Mouse (Mus musculus) hindbrain, embryonic 13.5 days (tissue): Measurements from ENCODE around the gene Ccdc93. TPM values are rescaled to one million over a fixed set of nuclear protein-coding genes. Genes with fewer than 3 reads are reported as not detected.
A peak's percentile ranks its signal among the peaks of the same experiment; 100 is the strongest.

ENCODE experiments used
- ATAC-seq: fragments of 200-750 bp; cut with Nextera tagmentation; 2 replicates; pipeline ENCODE4 v1.8.0; 2017; ENCODE audit warnings: moderate TSS enrichment; ENCODE audit not compliant: low FRiP score
- H3K27ac ChIP-seq: fragments of 300-500 bp; sonication (generic); 2 replicates; pipeline ENCODE4 v1.5.1; 2015; ENCODE audit warnings: inconsistent platforms, mild to moderate bottlenecking, moderate library complexity
- H3K27me3 ChIP-seq: fragments of 300-500 bp; sonication (generic); 2 replicates; pipeline ENCODE4 v1.6.1; 2015; ENCODE audit warnings: mild to moderate bottlenecking, inconsistent platforms
- H3K36me3 ChIP-seq: fragments of 300-500 bp; sonication (generic); 2 replicates; pipeline ENCODE4 v1.6.1; 2015; ENCODE audit warnings: mild to moderate bottlenecking, inconsistent platforms
- H3K4me1 ChIP-seq: fragments of 300-500 bp; sonication (generic); replicated peaks from 2 replicates; pipeline ENCODE4 v1.6.1; 2015; ENCODE audit warnings: inconsistent platforms
- H3K4me2 ChIP-seq: fragments of 300-500 bp; sonication (generic); 2 replicates; pipeline ENCODE4 v1.6.1; 2015; ENCODE audit warnings: inconsistent platforms, mild to moderate bottlenecking, moderate library complexity
- H3K4me3 ChIP-seq: fragments of 300-500 bp; sonication (generic); 2 replicates; pipeline ENCODE4 v1.5.1; 2015; ENCODE audit warnings: mild to moderate bottlenecking, inconsistent platforms
- H3K9ac ChIP-seq: fragments of 300-500 bp; sonication (generic); 2 replicates; pipeline ENCODE4 v1.6.1; 2015; ENCODE audit warnings: mild to moderate bottlenecking, inconsistent platforms
- H3K9me3 ChIP-seq: fragments of 300-500 bp; sonication (generic); 2 replicates; pipeline ENCODE4 v1.6.1; 2016; ENCODE audit warnings: inconsistent platforms
- WGBS: fragments of 180-500 bp; shearing (Covaris S2); methylation state at CpG from one replicate; pipeline ENCODE4 v1.1.7; 2015; 5-methylcytosine and 5-hydroxymethylcytosine counted together
- polyA plus RNA-seq: library from polyadenylated mRNA; unstranded; fragments of >200 nt; fragmentation: Nextera tagmentation; extraction: Ambion mirVana; gene quantifications from 2 replicates; pipeline ENCODE4 v1.2.1, GENCODE M21; 2015

The Ccdc93 gene
- polyA plus RNA-seq, 1 experiment from 2014 or later, result 11.9 TPM

DNA sequence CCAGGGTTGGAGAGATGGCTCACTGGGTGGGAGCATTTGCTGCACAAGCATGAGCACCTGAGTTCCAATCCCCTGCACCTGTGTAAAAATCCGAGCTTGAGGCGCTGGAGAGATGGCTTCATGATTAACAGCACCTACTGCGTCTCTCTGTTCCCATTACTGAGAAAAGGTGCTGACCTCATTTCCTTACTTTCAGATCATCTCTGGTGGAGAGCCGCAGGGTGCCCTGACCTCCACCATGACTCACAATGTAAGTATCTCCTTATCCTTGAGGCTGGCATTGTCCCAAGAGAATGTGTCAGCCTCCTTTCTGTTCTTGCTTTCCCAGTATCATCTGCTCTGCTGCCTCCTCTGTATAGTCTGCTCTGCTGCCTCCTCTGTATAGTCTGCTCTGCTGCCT is 52.2 kb downstream of the Ccdc93 start:
- Histone ChIP-seq H3K9me3 (no peaks in the 10 kb centered on the region), H3K36me3 (peaks cover 85% of the 10 kb centered on the region), H3K27ac (no peak overlapping the region), H3K9ac (no peak overlapping the region), H3K4me2 (no peak overlapping the region), H3K4me1 (no peaks in the 10 kb centered on the region), H3K4me3 (no peak overlapping the region), H3K27me3 (no peaks in the 10 kb centered on the region)
- ATAC-seq, result no peak
- WGBS, result 93% methylated on average over 4 of the region's 4 CpGs

GRCm38 (mm10) chr1:121486803-121487202 is 56.0 kb downstream of the Ccdc93 start:
- 93% methylated on average over 6 of the region's 6 CpGs for WGBS
- no peak overlapping the region for H3K4me2 ChIP-seq
- no peak for ATAC-seq
- H3K27ac ChIP-seq, result no peak overlapping the region
- peaks cover 76% of the 10 kb centered on the region for H3K36me3 ChIP-seq
- H3K9ac ChIP-seq, result no peak overlapping the region
- no peaks in the 10 kb centered on the region for H3K9me3 ChIP-seq
- no peak overlapping the region for H3K4me3 ChIP-seq
- H3K27me3 ChIP-seq, result no peaks in the 10 kb centered on the region
- H3K4me1 ChIP-seq, result no peaks in the 10 kb centered on the region

- peak; percentile 57; the same call in 1 of the 2 replicates for ATAC-seq
- Histone ChIP-seq H3K9me3 (no peaks in the 10 kb centered on the region), H3K4me1 (no peaks in the 10 kb centered on the region), H3K9ac (no peak overlapping the region), H3K27me3 (no peaks in the 10 kb centered on the region), H3K4me2 (no peak overlapping the region), H3K36me3 (peaks cover 85% of the 10 kb centered on the region), H3K4me3 (no peak overlapping the region), H3K27ac (no peak overlapping the region)
- WGBS, result 35% methylated on average over 5 of the region's 5 CpGs
Measured at GRCm38 (mm10) chr1:121490241-121490640, 59.4 kb downstream of the Ccdc93 start.

DNA sequence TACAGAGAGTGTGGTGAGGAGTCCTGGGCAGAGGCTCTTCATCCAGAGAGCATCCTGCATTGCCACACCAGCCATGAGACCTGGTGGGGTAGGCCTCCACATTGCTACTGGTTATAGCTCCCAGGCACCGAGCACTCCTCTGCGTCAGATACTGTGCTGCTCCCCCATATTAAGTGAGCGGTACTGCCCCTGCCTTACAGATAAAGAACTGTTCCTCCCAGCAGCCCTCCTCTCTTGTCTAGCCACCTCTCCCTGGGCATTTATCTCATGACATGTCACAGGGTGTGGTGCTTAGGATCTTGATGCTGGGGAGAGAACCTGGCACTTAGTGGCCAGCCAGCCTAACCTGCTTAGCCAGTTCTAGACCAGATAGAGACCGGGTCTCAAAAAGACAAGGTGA is 66.2 kb downstream of the Ccdc93 start:
- Histone ChIP-seq H3K4me3 (no peak overlapping the region), H3K9me3 (no peaks in the 10 kb centered on the region), H3K36me3 (peaks cover 98% of the 10 kb centered on the region), H3K27ac (no peak overlapping the region), H3K4me2 (no peak overlapping the region), H3K27me3 (no peaks in the 10 kb centered on the region), H3K9ac (no peak overlapping the region), H3K4me1 (no peaks in the 10 kb centered on the region)
- ATAC-seq, result no peak
- 96% methylated on average over 4 of the region's 4 CpGs for WGBS

- Histone ChIP-seq H3K27ac (no peak overlapping the region), H3K4me2 (no peak overlapping the region), H3K4me3 (no peak overlapping the region), H3K36me3 (peaks cover 18% of the 10 kb centered on the region), H3K27me3 (no peaks in the 10 kb centered on the region), H3K9ac (no peak overlapping the region), H3K4me1 (no peaks in the 10 kb centered on the region), H3K9me3 (peaks cover 3% of the 10 kb centered on the region; the same call in 1 of the 2 replicates)
- no peak for ATAC-seq
- WGBS, result 90% methylated on average over 2 of the region's 2 CpGs
Measured at GRCm38 (mm10) chr1:121508729-121509128, 77.9 kb downstream of the Ccdc93 start.

GRCm38 (mm10) chr1:121510420-121511140 is 79.7 kb downstream of the Ccdc93 start:
- Histone ChIP-seq H3K36me3 (peaks cover 2% of the 10 kb centered on the region), H3K9ac (no peak overlapping the region), H3K9me3 (peaks cover 3% of the 10 kb centered on the region; the same call in 1 of the 2 replicates), H3K4me1 (no peaks in the 10 kb centered on the region), H3K4me2 (no peak overlapping the region), H3K4me3 (no peak overlapping the region), H3K27ac (no peak overlapping the region), H3K27me3 (no peaks in the 10 kb centered on the region)
- no peak for ATAC-seq
- WGBS, result 87% methylated on average over 19 of the region's 19 CpGs

GRCm38 (mm10) chr1:121511186-121511585 is 80.3 kb downstream of the Ccdc93 start:
- Histone ChIP-seq H3K27me3 (no peaks in the 10 kb centered on the region), H3K36me3 (no peaks in the 10 kb centered on the region), H3K27ac (no peak overlapping the region), H3K9ac (no peak overlapping the region), H3K4me2 (no peak overlapping the region), H3K4me3 (no peak overlapping the region), H3K9me3 (peaks cover 3% of the 10 kb centered on the region; the same call in 1 of the 2 replicates), H3K4me1 (no peaks in the 10 kb centered on the region)
- 0 out of 2 replicates have a peak, but pooled peaks have one; percentile 39 for ATAC-seq
- 56% methylated on average over 2 of the region's 2 CpGs for WGBS

GRCm38 (mm10) chr1:121511966-121512365 is 81.1 kb downstream of the Ccdc93 start:
- ATAC-seq, result no peak
- no peaks in the 10 kb centered on the region for H3K27me3 ChIP-seq
- no peak overlapping the region for H3K9ac ChIP-seq
- H3K9me3 ChIP-seq, result peaks cover 3% of the 10 kb centered on the region; the same call in 1 of the 2 replicates
- no peak overlapping the region for H3K27ac ChIP-seq
- H3K4me2 ChIP-seq, result no peak overlapping the region
- H3K4me3 ChIP-seq, result no peak overlapping the region
- no peaks in the 10 kb centered on the region for H3K4me1 ChIP-seq
- no peaks in the 10 kb centered on the region for H3K36me3 ChIP-seq
- 89% methylated on average over 2 of the region's 2 CpGs for WGBS

DNA sequence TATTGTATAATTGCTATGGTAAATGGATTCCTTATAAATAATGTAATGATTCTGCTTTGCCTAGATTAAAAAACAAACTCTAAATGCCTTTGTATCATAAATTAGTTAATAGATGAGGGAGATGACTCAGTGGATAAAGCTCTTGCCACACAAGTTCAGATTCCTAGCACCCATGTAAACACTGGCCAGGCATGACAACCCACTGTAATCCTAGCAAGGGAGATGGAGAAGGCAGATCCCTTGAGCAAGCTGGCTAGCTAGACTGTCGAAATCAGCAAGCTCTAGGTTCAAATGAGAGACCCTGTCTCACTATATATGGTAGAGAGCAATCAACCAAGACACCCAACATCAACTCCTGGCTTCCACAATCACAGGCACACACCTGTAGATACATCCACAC is 87.8 kb downstream of the Ccdc93 start:
- no peaks in the 10 kb centered on the region for H3K4me1 ChIP-seq

DNA sequence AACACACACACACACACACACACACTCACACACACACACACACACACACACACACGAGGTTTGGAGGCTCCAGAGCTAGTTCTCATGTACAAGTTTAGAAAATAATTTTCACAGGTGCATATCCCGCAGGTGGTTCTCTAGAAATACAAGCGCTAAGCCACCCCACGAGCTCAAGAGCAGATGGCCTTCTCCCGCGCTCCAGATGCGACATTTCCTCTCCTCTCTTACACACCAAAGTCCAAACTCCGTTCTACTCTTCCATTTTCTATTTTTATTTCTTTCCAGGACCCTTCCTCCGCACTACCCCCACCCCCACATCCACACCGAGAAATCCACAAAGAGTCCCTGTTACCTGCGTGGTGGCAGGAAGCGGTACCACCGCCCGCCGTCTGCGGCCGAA is 96.2 kb downstream of the Ccdc93 start:
- WGBS, result 59% methylated on average over 17 of the region's 17 CpGs
- 0 out of 2 replicates have a peak, but pooled peaks have one; percentile 21 for ATAC-seq

More for the DNA sequence above, 87.8 kb downstream of the Ccdc93 start:
- 95% methylated on average over 1 of the region's 1 CpGs for WGBS
- Histone ChIP-seq H3K9ac (no peak overlapping the region), H3K4me2 (no peak overlapping the region), H3K27ac (no peak overlapping the region), H3K36me3 (no peaks in the 10 kb centered on the region), H3K27me3 (no peaks in the 10 kb centered on the region), H3K9me3 (no peaks in the 10 kb centered on the region), H3K4me3 (no peak overlapping the region)
- ATAC-seq, result no peak

GRCm38 (mm10) chr1:121527600-121528398 is 97.0 kb downstream of the Ccdc93 start:
- Histone ChIP-seq H3K36me3 (no peaks in the 10 kb centered on the region), H3K9ac (peak overlapping the region; percentile 49; the same call in 1 of the 2 replicates), H3K4me1 (peaks cover 17% of the 10 kb centered on the region), H3K9me3 (no peaks in the 10 kb centered on the region), H3K27me3 (peaks cover 47% of the 10 kb centered on the region), H3K4me2 (peak overlapping the region; percentile 65), H3K27ac (no peak overlapping the region), H3K4me3 (peak overlapping the region; percentile 38)
- ATAC-seq, result peak; percentile 59
- 12% methylated on average over 55 of the region's 55 CpGs for WGBS

More for the DNA sequence above, 96.2 kb downstream of the Ccdc93 start:
- Histone ChIP-seq H3K4me2 (peak overlapping the region; percentile 65), H3K4me1 (peaks cover 17% of the 10 kb centered on the region), H3K36me3 (no peaks in the 10 kb centered on the region), H3K27ac (no peak overlapping the region), H3K27me3 (peaks cover 47% of the 10 kb centered on the region), H3K9me3 (no peaks in the 10 kb centered on the region), H3K9ac (peak overlapping the region; percentile 49; the same call in 1 of the 2 replicates), H3K4me3 (peak overlapping the region; percentile 38)

- no peaks in the 10 kb centered on the region for H3K9me3 ChIP-seq
- H3K9ac ChIP-seq, result peak within 1 kb of the TSS; percentile 49; the same call in 1 of the 2 replicates
- no peak within 1 kb of the TSS for H3K27ac ChIP-seq
- H3K36me3 ChIP-seq, result no peaks in the 10 kb centered on the region
- WGBS, result 4% methylated on average over 11 of the region's 11 CpGs
- H3K4me2 ChIP-seq, result peak within 1 kb of the TSS; percentile 65
- H3K27me3 ChIP-seq, result peaks cover 47% of the 10 kb centered on the region
- peak; percentile 88 for ATAC-seq
- H3K4me1 ChIP-seq, result peaks cover 17% of the 10 kb centered on the region
- H3K4me3 ChIP-seq, result peak within 1 kb of the TSS; percentile 38
Measured at GRCm38 (mm10) chr1:121528399-121528720, 97.5 kb downstream of the Ccdc93 start, which contains the start of gene Htr5b. Htr5b (minus strand) TSS chr1:121528465.
